Mouse (Mus musculus) bone marrow macrophage, adult 2 months (primary cell): ENCODE results near the gene Golga4.

Source experiments
- CTCF ChIP-seq: IDR thresholded peaks from 2 replicates; pipeline ENCODE4 v1.5.1; 2012; ENCODE audit warnings: low read depth, mild to moderate bottlenecking, low read length, moderate library complexity
- POLR2A ChIP-seq: IDR thresholded peaks from 2 replicates; pipeline ENCODE4 v1.6.1; 2012; ENCODE audit warnings: mild to moderate bottlenecking, low read depth, low read length, borderline replicate concordance

GRCm38 (mm10) chr9:118602576-118602975 lies 96.5 kb downstream of the Golga4 start:
- no peak for TF ChIP-seq CTCF
- no peak for TF ChIP-seq POLR2A
